Mouse (Mus musculus): ENCODE measurements around the gene Ccdc116. TPM values are rescaled to one million over a fixed set of nuclear protein-coding genes. Genes with fewer than 3 reads are reported as not detected.

Gene Ccdc116
- total and polyA plus RNA-seq, 3 experiments: 2.5 to 5.3 (median 4.6) TPM

GRCm38 (mm10) chr16:17104600-17104999 lies 42.4 kb downstream of the Ccdc116 start:
- Histone ChIP-seq H3K4me3 (ENCODE audit: low read depth, low read length) (no peak overlapping the region), H3K36me3 (replicated peaks) (peaks cover 93% of the 10 kb centered on the region), H3K9me3 (replicated peaks) (no peaks in the 10 kb centered on the region), H3K27me3 (ENCODE audit: insufficient read depth, low read length) (no peaks in the 10 kb centered on the region), H3K4me1 (ENCODE audit: insufficient read depth, low read depth, low read length) (peaks cover 17% of the 10 kb centered on the region)
- no peak for DNase-seq (ENCODE audit: low spot score)
- no peak for TF ChIP-seq TAL1 (conservative IDR thresholded peaks at IDR 0.05; ENCODE audit: low read depth, low read length)
- no peak for TF ChIP-seq POLR2AphosphoS5 (IDR thresholded peaks at IDR 0.05; ENCODE audit: insufficient replicate concordance, low read depth, low read length)
- TF ChIP-seq GATA2 (IDR thresholded peaks at IDR 0.05; ENCODE audit: borderline replicate concordance, low read depth, low read length): no peak
- TF ChIP-seq CTCF (IDR thresholded peaks at IDR 0.05; ENCODE audit: low read depth, low read length): no peak
- ATAC-seq (ENCODE audit: extremely low read depth, insufficient number of reproducible peaks, low FRiP score, poor library complexity, severe bottlenecking): no peak

GRCm38 (mm10) chr16:17102630-17103220 lies 44.3 kb downstream of the Ccdc116 start:
- no peak overlapping the region for H3K4me3 ChIP-seq (ENCODE audit: low read depth, low read length)
- no peak for DNase-seq (ENCODE audit: low spot score)
- no peaks in the 10 kb centered on the region for H3K27me3 ChIP-seq (ENCODE audit: insufficient read depth, low read length)
- no peak for ATAC-seq (ENCODE audit: extremely low read depth, insufficient number of reproducible peaks, low FRiP score, poor library complexity, severe bottlenecking)
- H3K9me3 ChIP-seq (replicated peaks): no peaks in the 10 kb centered on the region
- H3K4me1 ChIP-seq (ENCODE audit: insufficient read depth, low read depth, low read length): peaks cover 10% of the 10 kb centered on the region
- peaks cover 95% of the 10 kb centered on the region for H3K36me3 ChIP-seq (replicated peaks)
- TF ChIP-seq POLR2AphosphoS5 (IDR thresholded peaks at IDR 0.05; ENCODE audit: insufficient replicate concordance, low read depth, low read length) (no peak), CTCF (IDR thresholded peaks at IDR 0.05; ENCODE audit: low read depth, low read length) (no peak), GATA2 (IDR thresholded peaks at IDR 0.05; ENCODE audit: borderline replicate concordance, low read depth, low read length) (no peak)

- H3K9me3 ChIP-seq (replicated peaks): no peaks in the 10 kb centered on the region
- TF ChIP-seq TAL1 (conservative IDR thresholded peaks at IDR 0.05; ENCODE audit: low read depth, low read length): no peak
- no peak for TF ChIP-seq POLR2AphosphoS5 (IDR thresholded peaks at IDR 0.05; ENCODE audit: insufficient replicate concordance, low read depth, low read length)
- no peak for TF ChIP-seq GATA2 (IDR thresholded peaks at IDR 0.05; ENCODE audit: borderline replicate concordance, low read depth, low read length)
- peaks cover 3% of the 10 kb centered on the region; the same call in 1 of the 2 replicates for H3K4me1 ChIP-seq (ENCODE audit: insufficient read depth, low read depth, low read length)
- ATAC-seq (ENCODE audit: extremely low read depth, insufficient number of reproducible peaks, low FRiP score, poor library complexity, severe bottlenecking) (no peak), DNase-seq (ENCODE audit: low spot score) (no peak)
- no peak overlapping the region for H3K4me3 ChIP-seq (ENCODE audit: low read depth, low read length)
- peaks cover 99% of the 10 kb centered on the region for H3K36me3 ChIP-seq (replicated peaks)
- no peaks in the 10 kb centered on the region for H3K27me3 ChIP-seq (ENCODE audit: insufficient read depth, low read length)
Observed at GRCm38 (mm10) chr16:17096938-17097337, 50.1 kb downstream of the Ccdc116 start.

Other genes starting within 250 kb of the Ccdc116 start
- gene Mapk1, start 163.8 kb downstream of the Ccdc116 start, total RNA-seq (2014; fragmentation: Nextera tagmentation): 248 and 276 TPM in 2 replicates
- gene Mapk1, start 163.8 kb downstream of the Ccdc116 start, total RNA-seq (2017): 173 and 180 TPM in 2 replicates
- 54.2 and 72.7 TPM in 2 replicates for gene Mapk1, start 163.8 kb downstream of the Ccdc116 start, polyA plus RNA-seq (2012)
- gene Ypel1, start 77.5 kb downstream of the Ccdc116 start, total RNA-seq (2014; fragmentation: Nextera tagmentation): 0.90 and 1.2 TPM in 2 replicates
- 0.87 and 1.5 TPM in 2 replicates for gene Ypel1, start 77.5 kb downstream of the Ccdc116 start, total RNA-seq (2017)
- gene Ypel1, start 77.5 kb downstream of the Ccdc116 start, polyA plus RNA-seq (2012): 0.09 and 0.15 TPM in 2 replicates
- 111 and 127 TPM in 2 replicates for gene Ppil2, start 36.0 kb downstream of the Ccdc116 start, total RNA-seq (2014; fragmentation: Nextera tagmentation)
- gene Ppil2, start 36.0 kb downstream of the Ccdc116 start, total RNA-seq (2017): 110 and 122 TPM in 2 replicates
- 65.1 and 70.4 TPM in 2 replicates for gene Ppil2, start 36.0 kb downstream of the Ccdc116 start, polyA plus RNA-seq (2012)
- gene 2610318N02Rik, start 22.1 kb downstream of the Ccdc116 start, total RNA-seq (2014; fragmentation: Nextera tagmentation): 18.3 and 27.6 TPM in 2 replicates
- 8.8 and 10.6 TPM in 2 replicates for gene 2610318N02Rik, start 22.1 kb downstream of the Ccdc116 start, total RNA-seq (2017)
- gene 2610318N02Rik, start 22.1 kb downstream of the Ccdc116 start, polyA plus RNA-seq (2012): 8.1 and 9.0 TPM in 2 replicates
- gene Sdf2l1, start 14.8 kb downstream of the Ccdc116 start, total RNA-seq (2014; fragmentation: Nextera tagmentation): 16.5 and 20.2 TPM in 2 replicates
- gene Sdf2l1, start 14.8 kb downstream of the Ccdc116 start, total RNA-seq (2017): 43.1 and 48.1 TPM in 2 replicates
- gene Sdf2l1, start 14.8 kb downstream of the Ccdc116 start, polyA plus RNA-seq (2012): 74.7 and 93.8 TPM in 2 replicates
- 9.3 and 10.4 TPM in 2 replicates for gene Ydjc, start 2.6 kb downstream of the Ccdc116 start, total RNA-seq (2014; fragmentation: Nextera tagmentation)
- gene Ydjc, start 2.6 kb downstream of the Ccdc116 start, total RNA-seq (2017): 15.3 and 23.4 TPM in 2 replicates
- gene Ydjc, start 2.6 kb downstream of the Ccdc116 start, polyA plus RNA-seq (2012): 55.2 and 79.3 TPM in 2 replicates
- gene Ube2l3, start 55.4 kb upstream of the Ccdc116 start, total RNA-seq (2014; fragmentation: Nextera tagmentation): 356 and 455 TPM in 2 replicates
- gene Ube2l3, start 55.4 kb upstream of the Ccdc116 start, total RNA-seq (2017): 143 and 176 TPM in 2 replicates
- 96.3 and 111 TPM in 2 replicates for gene Ube2l3, start 55.4 kb upstream of the Ccdc116 start, polyA plus RNA-seq (2012)
- 5.6 TPM in 2 replicates for gene Rimbp3, start 61.4 kb upstream of the Ccdc116 start, total RNA-seq (2014; fragmentation: Nextera tagmentation)
- gene Rimbp3, start 61.4 kb upstream of the Ccdc116 start, total RNA-seq (2017): 1.6 and 2.1 TPM in 2 replicates
- 1.5 and 1.7 TPM in 2 replicates for gene Rimbp3, start 61.4 kb upstream of the Ccdc116 start, polyA plus RNA-seq (2012)
- 25.1 and 25.6 TPM in 2 replicates for gene Hic2, start 86.3 kb upstream of the Ccdc116 start, total RNA-seq (2014; fragmentation: Nextera tagmentation)
- 14.8 and 15.1 TPM in 2 replicates for gene Hic2, start 86.3 kb upstream of the Ccdc116 start, total RNA-seq (2017)
- 21.4 and 22.0 TPM in 2 replicates for gene Hic2, start 86.3 kb upstream of the Ccdc116 start, polyA plus RNA-seq (2012)
- gene Tmem191c, start 128.8 kb upstream of the Ccdc116 start, total RNA-seq (2014; fragmentation: Nextera tagmentation): 4.5 and 5.1 TPM in 2 replicates
- gene Tmem191c, start 128.8 kb upstream of the Ccdc116 start, total RNA-seq (2017): 21.6 and 23.4 TPM in 2 replicates
- 27.8 and 32.7 TPM in 2 replicates for gene Tmem191c, start 128.8 kb upstream of the Ccdc116 start, polyA plus RNA-seq (2012)
- not detected in 2 replicates for gene Serpind1, start 184.1 kb upstream of the Ccdc116 start, total RNA-seq (2014; fragmentation: Nextera tagmentation)
- gene Serpind1, start 184.1 kb upstream of the Ccdc116 start, total RNA-seq (2017): 0.11 TPM in 1 of 2 replicates, not detected in the other
- not detected in 2 replicates for gene Serpind1, start 184.1 kb upstream of the Ccdc116 start, polyA plus RNA-seq (2012)